Mouse (Mus musculus): ENCODE results near the gene Hs6st3. TPM values are rescaled to one million over a fixed set of nuclear protein-coding genes. Genes with fewer than 3 reads are reported as not detected.
A peak's percentile ranks its signal among the peaks of the same experiment; 100 is the strongest.
"Not testable (repeated sequence)": the region's sequence is repeated elsewhere in the genome, so short reads cannot be mapped to it uniquely, and the experiment has no call there.

Gene Hs6st3
- polyA plus RNA-seq, 1 experiment, result 6.6 TPM

- H3K27ac ChIP-seq (ENCODE audit: insufficient read depth, low read length), result no peak overlapping the region
- H3K4me1 ChIP-seq (ENCODE audit: control insufficient read depth, insufficient read depth, low read length), result peaks cover 5% of the 10 kb centered on the region; the same call in 1 of the 2 replicates
- DNase-seq, result no peak
- no peak overlapping the region for H3K4me3 ChIP-seq (replicated peaks; ENCODE audit: insufficient read depth, low read depth, low read length)
- no peaks in the 10 kb centered on the region for H3K27me3 ChIP-seq (ENCODE audit: control insufficient read depth, insufficient read depth, low read length)
- WGBS, result 82% methylated on average over 10 of the region's 10 CpGs
- TF ChIP-seq POLR2A (IDR thresholded peaks at IDR 0.05; ENCODE audit: borderline replicate concordance, insufficient read depth, low read length) (no peak), CTCF (IDR thresholded peaks at IDR 0.05; ENCODE audit: borderline replicate concordance, insufficient read depth, low read depth, low read length) (no peak)
Observed at GRCm38 (mm10) chr14:119250353-119250752, 112.2 kb downstream of the Hs6st3 start.

GRCm38 (mm10) chr14:119255396-119255795 is 117.3 kb downstream of the Hs6st3 start:
- Histone ChIP-seq H3K27ac (ENCODE audit: insufficient read depth, low read length) (no peak overlapping the region), H3K4me1 (ENCODE audit: control insufficient read depth, insufficient read depth, low read length) (peaks cover 5% of the 10 kb centered on the region; the same call in 1 of the 2 replicates), H3K27me3 (ENCODE audit: control insufficient read depth, insufficient read depth, low read length) (no peaks in the 10 kb centered on the region), H3K4me3 (replicated peaks; ENCODE audit: insufficient read depth, low read depth, low read length) (no peak overlapping the region)
- TF ChIP-seq POLR2A (IDR thresholded peaks at IDR 0.05; ENCODE audit: borderline replicate concordance, insufficient read depth, low read length) (no peak), CTCF (IDR thresholded peaks at IDR 0.05; ENCODE audit: borderline replicate concordance, insufficient read depth, low read depth, low read length) (no peak)
- WGBS, result 90% methylated on average over 3 of the region's 3 CpGs
- DNase-seq, result no peak

GRCm38 (mm10) chr14:119257072-119257471 is 118.9 kb downstream of the Hs6st3 start:
- Histone ChIP-seq H3K27me3 (ENCODE audit: control insufficient read depth, insufficient read depth, low read length) (no peaks in the 10 kb centered on the region), H3K4me3 (replicated peaks; ENCODE audit: insufficient read depth, low read depth, low read length) (no peak overlapping the region), H3K4me1 (ENCODE audit: control insufficient read depth, insufficient read depth, low read length) (peaks cover 5% of the 10 kb centered on the region; the same call in 1 of the 2 replicates), H3K27ac (ENCODE audit: insufficient read depth, low read length) (0 out of 2 replicates have a peak overlapping the region, but pooled peaks have one; percentile 3)
- peak; percentile 75 to 85 for DNase-seq
- 15% methylated on average over 7 of the region's 7 CpGs for WGBS
- no peak for TF ChIP-seq CTCF (IDR thresholded peaks at IDR 0.05; ENCODE audit: borderline replicate concordance, insufficient read depth, low read depth, low read length)
- no peak for TF ChIP-seq POLR2A (IDR thresholded peaks at IDR 0.05; ENCODE audit: borderline replicate concordance, insufficient read depth, low read length)

- no peak for TF ChIP-seq CTCF (IDR thresholded peaks at IDR 0.05; ENCODE audit: borderline replicate concordance, insufficient read depth, low read depth, low read length)
- no peak for TF ChIP-seq POLR2A (IDR thresholded peaks at IDR 0.05; ENCODE audit: borderline replicate concordance, insufficient read depth, low read length)
- Histone ChIP-seq H3K27me3 (ENCODE audit: control insufficient read depth, insufficient read depth, low read length) (no peaks in the 10 kb centered on the region), H3K27ac (ENCODE audit: insufficient read depth, low read length) (no peak overlapping the region), H3K4me1 (ENCODE audit: control insufficient read depth, insufficient read depth, low read length) (no peaks in the 10 kb centered on the region; the same call in 1 of the 2 replicates), H3K4me3 (replicated peaks; ENCODE audit: insufficient read depth, low read depth, low read length) (no peak overlapping the region)
- 80% methylated on average over 14 of the region's 14 CpGs for WGBS
- no peak for DNase-seq
Observed at GRCm38 (mm10) chr14:119260176-119260962, 122.2 kb downstream of the Hs6st3 start.

GRCm38 (mm10) chr14:119266334-119266733 is 128.2 kb downstream of the Hs6st3 start:
- 79% methylated on average over 7 of the region's 7 CpGs for WGBS
- no peak for DNase-seq
- no peaks in the 10 kb centered on the region for H3K27me3 ChIP-seq (ENCODE audit: control insufficient read depth, insufficient read depth, low read length)
- H3K27ac ChIP-seq (ENCODE audit: insufficient read depth, low read length), result no peak overlapping the region
- H3K4me1 ChIP-seq (ENCODE audit: control insufficient read depth, insufficient read depth, low read length), result no peaks in the 10 kb centered on the region
- H3K4me3 ChIP-seq (replicated peaks; ENCODE audit: insufficient read depth, low read depth, low read length), result no peak overlapping the region
- TF ChIP-seq CTCF (IDR thresholded peaks at IDR 0.05; ENCODE audit: borderline replicate concordance, insufficient read depth, low read depth, low read length), result no peak
- no peak for TF ChIP-seq POLR2A (IDR thresholded peaks at IDR 0.05; ENCODE audit: borderline replicate concordance, insufficient read depth, low read length)

GRCm38 (mm10) chr14:119273088-119273487 is 134.9 kb downstream of the Hs6st3 start:
- TF ChIP-seq POLR2A (IDR thresholded peaks at IDR 0.05; ENCODE audit: borderline replicate concordance, insufficient read depth, low read length), result no peak
- no peak for TF ChIP-seq CTCF (IDR thresholded peaks at IDR 0.05; ENCODE audit: borderline replicate concordance, insufficient read depth, low read depth, low read length)
- Histone ChIP-seq H3K27me3 (ENCODE audit: control insufficient read depth, insufficient read depth, low read length) (no peaks in the 10 kb centered on the region), H3K27ac (ENCODE audit: insufficient read depth, low read length) (no peak overlapping the region), H3K4me1 (ENCODE audit: control insufficient read depth, insufficient read depth, low read length) (peaks cover 4% of the 10 kb centered on the region), H3K4me3 (replicated peaks; ENCODE audit: insufficient read depth, low read depth, low read length) (no peak overlapping the region)
- 89% methylated on average over 7 of the region's 7 CpGs for WGBS
- no peak for DNase-seq

GRCm38 (mm10) chr14:119278156-119278555 is 140.0 kb downstream of the Hs6st3 start:
- H3K27ac ChIP-seq (ENCODE audit: insufficient read depth, low read length); H3K4me1 ChIP-seq (ENCODE audit: control insufficient read depth, insufficient read depth, low read length); H3K4me3 ChIP-seq (replicated peaks; ENCODE audit: insufficient read depth, low read depth, low read length); DNase-seq; H3K27me3 ChIP-seq (ENCODE audit: control insufficient read depth, insufficient read depth, low read length): not testable (repeated sequence)
- 86% methylated on average over 15 of the region's 15 CpGs for WGBS

GRCm38 (mm10) chr14:119283951-119284350 is 145.8 kb downstream of the Hs6st3 start:
- no peaks in the 10 kb centered on the region for H3K27me3 ChIP-seq (ENCODE audit: control insufficient read depth, insufficient read depth, low read length)
- WGBS, result 88% methylated on average over 3 of the region's 3 CpGs
- H3K27ac ChIP-seq (ENCODE audit: insufficient read depth, low read length), result no peak overlapping the region
- TF ChIP-seq CTCF (IDR thresholded peaks at IDR 0.05; ENCODE audit: borderline replicate concordance, insufficient read depth, low read depth, low read length) (no peak), POLR2A (IDR thresholded peaks at IDR 0.05; ENCODE audit: borderline replicate concordance, insufficient read depth, low read length) (no peak)
- DNase-seq, result no peak
- no peak overlapping the region for H3K4me3 ChIP-seq (replicated peaks; ENCODE audit: insufficient read depth, low read depth, low read length)
- no peaks in the 10 kb centered on the region for H3K4me1 ChIP-seq (ENCODE audit: control insufficient read depth, insufficient read depth, low read length)
